Mouse (Mus musculus) neural tube, embryonic 12.5 days (tissue): ENCODE results near the gene Gm20695. TPM values are rescaled to one million over a fixed set of nuclear protein-coding genes. Genes with fewer than 3 reads are reported as not detected.
A peak's percentile ranks its signal among the peaks of the same experiment; 100 is the strongest.

Source experiments
- ATAC-seq: fragments of 200-750 bp; cut with Nextera tagmentation; 2 replicates; pipeline ENCODE4 v1.8.0; 2017; ENCODE audit warnings: low read depth, mild to moderate bottlenecking, moderate TSS enrichment, moderate library complexity; ENCODE audit not compliant: low FRiP score
- H3K27ac ChIP-seq: fragments of 300-500 bp; sonication (generic); 2 replicates; pipeline ENCODE4 v1.5.1; 2016
- H3K27me3 ChIP-seq: fragments of 300-500 bp; sonication (generic); replicated peaks from 2 replicates; pipeline ENCODE4 v1.6.1; 2016; ENCODE audit warnings: mild to moderate bottlenecking
- H3K36me3 ChIP-seq: fragments of 300-500 bp; sonication (generic); 2 replicates; pipeline ENCODE4 v1.6.1; 2016; ENCODE audit warnings: mild to moderate bottlenecking
- H3K4me1 ChIP-seq: fragments of 300-500 bp; sonication (generic); 2 replicates; pipeline ENCODE4 v1.6.1; 2016
- H3K4me2 ChIP-seq: fragments of 300-500 bp; sonication (generic); replicated peaks from 2 replicates; pipeline ENCODE4 v1.6.1; 2016; ENCODE audit warnings: mild to moderate bottlenecking
- H3K4me3 ChIP-seq: fragments of 300-500 bp; sonication (generic); 2 replicates; pipeline ENCODE4 v1.5.1; 2016
- H3K9ac ChIP-seq: fragments of 300-500 bp; sonication (generic); 2 replicates; pipeline ENCODE4 v1.6.1; 2016; ENCODE audit warnings: mild to moderate bottlenecking
- H3K9me3 ChIP-seq: fragments of 300-500 bp; sonication (generic); 2 replicates; pipeline ENCODE4 v1.6.1; 2016; ENCODE audit warnings: mild to moderate bottlenecking
- WGBS: fragments of 180-500 bp; shearing (Covaris S2); methylation state at CpG from one replicate; pipeline ENCODE4 v1.1.7; 2016; 5-methylcytosine and 5-hydroxymethylcytosine counted together
- polyA plus RNA-seq: library from polyadenylated mRNA; unstranded; fragments of >200 nt; fragmentation: Nextera tagmentation; extraction: Ambion mirVana; gene quantifications from 2 replicates; pipeline ENCODE4 v1.2.1, GENCODE M21; 2016

The Gm20695 gene
- polyA plus RNA-seq, 1 experiment from 2014 or later = 4.4 TPM

DNA sequence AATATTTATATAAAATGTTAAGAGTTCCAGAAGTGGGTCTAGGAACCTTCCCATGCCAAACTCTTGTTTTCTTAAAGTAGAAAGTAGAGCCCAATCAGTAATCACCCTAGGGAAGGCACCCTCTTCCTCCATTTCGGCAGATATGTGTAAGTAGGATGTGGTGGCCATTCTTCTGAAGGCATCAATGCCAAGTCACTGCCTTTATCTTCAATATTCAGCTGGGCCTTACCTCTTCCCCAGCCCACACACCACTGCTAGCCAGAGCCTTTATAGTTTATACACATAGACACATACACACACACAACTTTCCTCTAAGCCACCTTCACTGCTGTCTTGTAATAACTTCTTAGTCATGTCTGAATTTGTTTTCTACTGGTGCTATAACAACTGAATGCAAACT, 28.7 kb upstream of the Gm20695 start:
- H3K9ac ChIP-seq = no peak overlapping the region
- H3K9me3 ChIP-seq = no peaks in the 10 kb centered on the region
- no peak overlapping the region for H3K27ac ChIP-seq
- H3K27me3 ChIP-seq = no peaks in the 10 kb centered on the region
- H3K4me3 ChIP-seq = no peak overlapping the region
- 74% methylated on average over 1 of the region's 1 CpGs for WGBS
- peaks cover 2% of the 10 kb centered on the region for H3K36me3 ChIP-seq
- H3K4me2 ChIP-seq = no peak overlapping the region
- peaks cover 2% of the 10 kb centered on the region; the same call in 1 of the 2 replicates for H3K4me1 ChIP-seq
- no peak for ATAC-seq

DNA sequence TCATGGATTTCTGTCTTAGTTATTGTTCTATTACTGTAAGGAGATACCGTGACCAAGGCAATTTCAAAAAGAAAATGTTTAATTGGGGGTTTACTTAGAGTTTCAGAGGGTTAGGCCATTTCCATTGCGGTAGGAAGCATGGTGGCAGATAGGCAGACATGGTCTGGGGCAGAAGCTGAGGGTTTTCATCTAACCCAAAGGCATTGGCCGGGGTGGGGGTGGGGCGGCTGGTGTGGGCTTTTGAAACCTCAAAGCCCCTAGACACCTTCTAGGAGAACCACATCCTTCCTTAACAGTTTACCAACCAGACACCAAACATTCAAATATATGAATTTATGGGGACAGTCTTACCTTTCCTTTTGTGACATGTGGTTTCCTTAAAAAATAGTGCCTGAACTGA, 25.2 kb upstream of the Gm20695 start:
- 95% methylated on average over 4 of the region's 4 CpGs for WGBS
- Histone ChIP-seq H3K27ac (no peak overlapping the region), H3K4me1 (no peaks in the 10 kb centered on the region), H3K4me2 (no peak overlapping the region), H3K27me3 (no peaks in the 10 kb centered on the region), H3K4me3 (no peak overlapping the region), H3K36me3 (peaks cover 15% of the 10 kb centered on the region), H3K9me3 (no peaks in the 10 kb centered on the region), H3K9ac (no peak overlapping the region)
- ATAC-seq = no peak

DNA sequence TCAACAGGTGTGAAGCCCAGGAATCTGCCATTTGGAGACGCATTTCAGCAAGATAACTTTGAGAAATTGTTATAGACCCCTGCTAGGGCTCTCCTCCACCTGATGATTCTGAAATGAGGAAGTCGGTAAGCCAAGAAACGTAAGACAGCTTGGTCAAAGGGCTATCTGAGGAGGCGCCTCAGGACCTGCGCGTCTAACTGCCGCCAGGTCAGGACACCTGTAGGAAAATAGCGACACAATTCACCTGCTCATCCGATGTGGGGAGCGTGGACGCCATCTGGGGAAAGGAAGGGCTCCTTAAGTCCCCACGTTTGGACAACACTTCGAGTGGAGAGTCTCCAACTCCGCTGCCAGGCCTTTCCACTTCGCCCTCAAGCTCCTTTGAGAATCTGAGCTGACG, 12.6 kb upstream of the Gm20695 start:
- Histone ChIP-seq H3K27me3 (no peaks in the 10 kb centered on the region), H3K9me3 (no peaks in the 10 kb centered on the region), H3K4me2 (peak overlapping the region; percentile 71), H3K4me3 (peak overlapping the region; percentile 53), H3K9ac (peak overlapping the region; percentile 52), H3K27ac (no peak overlapping the region), H3K4me1 (peaks cover 9% of the 10 kb centered on the region), H3K36me3 (peaks cover 11% of the 10 kb centered on the region; the same call in 1 of the 2 replicates)
- WGBS = 1% methylated on average over 16 of the region's 16 CpGs
- peak; percentile 41 for ATAC-seq

DNA sequence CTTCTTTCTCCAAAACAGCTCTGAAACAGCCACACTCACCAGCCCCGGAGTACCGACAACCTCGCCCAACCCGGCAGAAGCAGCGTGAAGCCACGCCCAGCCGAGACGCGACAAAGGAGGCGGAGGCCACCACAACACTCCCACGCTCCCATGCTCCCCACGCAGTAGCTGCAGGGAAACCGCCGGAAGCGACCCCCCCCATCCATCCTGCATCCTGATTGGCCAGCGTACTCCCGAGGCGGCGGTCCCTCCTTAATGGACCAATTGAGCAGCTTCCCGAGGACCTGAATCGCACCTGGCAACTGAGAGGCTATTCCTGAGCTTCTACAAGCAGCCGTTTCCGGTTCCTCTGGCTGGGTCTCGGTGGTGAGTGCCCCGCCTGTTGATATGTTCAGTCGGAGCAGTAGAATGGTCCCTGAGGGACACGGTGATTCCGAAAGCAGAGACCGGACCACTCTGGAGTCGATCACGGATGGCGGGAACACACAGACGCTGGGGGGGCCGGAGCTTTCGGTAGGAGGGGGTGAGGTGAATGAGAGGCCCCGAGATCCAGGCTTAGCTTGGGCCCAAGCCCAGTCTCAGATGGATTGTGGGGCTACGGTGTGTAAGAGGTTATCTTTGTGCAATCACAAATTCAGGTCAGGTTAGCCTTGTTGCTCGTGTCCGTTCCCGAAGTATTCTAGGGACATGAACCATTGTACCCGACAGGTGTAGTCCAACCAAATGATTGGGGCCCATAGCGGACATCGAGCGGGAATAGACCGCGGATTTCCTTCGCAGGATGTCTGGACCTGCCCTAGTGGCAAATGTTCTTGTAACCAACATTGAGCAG, 12.0 kb upstream of the Gm20695 start, which contains the start of gene Naa60:
Naa60 (plus strand) TSS at position 160 of the 832 bp plus-strand sequence.
- peak within 1 kb of the TSS; percentile 52 for H3K9ac ChIP-seq
- no peaks in the 10 kb centered on the region for H3K9me3 ChIP-seq
- peaks cover 9% of the 10 kb centered on the region for H3K4me1 ChIP-seq
- H3K4me3 ChIP-seq = peak within 1 kb of the TSS; percentile 53
- H3K36me3 ChIP-seq = peaks cover 7% of the 10 kb centered on the region; the same call in 1 of the 2 replicates
- no peak within 1 kb of the TSS for H3K27ac ChIP-seq
- WGBS = 7% methylated on average over 47 of the region's 47 CpGs
- H3K4me2 ChIP-seq = peak within 1 kb of the TSS; percentile 71
- H3K27me3 ChIP-seq = no peaks in the 10 kb centered on the region
- ATAC-seq = peak; percentile 97

DNA sequence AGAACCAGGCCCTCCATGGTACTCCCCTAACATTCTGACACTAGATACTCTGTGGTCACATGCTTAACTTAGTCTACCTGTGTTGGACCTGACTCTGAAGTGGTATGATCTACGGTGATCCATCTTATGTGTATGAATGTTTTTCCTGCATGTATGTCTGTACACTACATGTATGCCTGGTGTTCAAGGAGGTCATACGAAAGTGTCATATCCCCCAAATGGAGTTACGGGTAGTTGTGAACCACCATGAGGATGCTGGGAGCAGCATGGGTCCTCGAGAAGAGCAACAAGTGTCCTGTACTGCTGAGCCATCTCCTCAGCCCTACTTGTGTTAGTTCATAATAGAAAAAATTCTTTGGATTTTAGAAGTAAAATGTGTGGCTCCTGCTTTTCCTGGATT, 8.1 kb upstream of the Gm20695 start:
- Histone ChIP-seq H3K27ac (no peak overlapping the region), H3K27me3 (no peaks in the 10 kb centered on the region), H3K36me3 (peaks cover 5% of the 10 kb centered on the region; the same call in 1 of the 2 replicates), H3K9ac (no peak overlapping the region), H3K4me3 (no peak overlapping the region), H3K9me3 (no peaks in the 10 kb centered on the region), H3K4me2 (no peak overlapping the region), H3K4me1 (peaks cover 6% of the 10 kb centered on the region)
- WGBS = 92% methylated on average over 4 of the region's 4 CpGs
- no peak for ATAC-seq

DNA sequence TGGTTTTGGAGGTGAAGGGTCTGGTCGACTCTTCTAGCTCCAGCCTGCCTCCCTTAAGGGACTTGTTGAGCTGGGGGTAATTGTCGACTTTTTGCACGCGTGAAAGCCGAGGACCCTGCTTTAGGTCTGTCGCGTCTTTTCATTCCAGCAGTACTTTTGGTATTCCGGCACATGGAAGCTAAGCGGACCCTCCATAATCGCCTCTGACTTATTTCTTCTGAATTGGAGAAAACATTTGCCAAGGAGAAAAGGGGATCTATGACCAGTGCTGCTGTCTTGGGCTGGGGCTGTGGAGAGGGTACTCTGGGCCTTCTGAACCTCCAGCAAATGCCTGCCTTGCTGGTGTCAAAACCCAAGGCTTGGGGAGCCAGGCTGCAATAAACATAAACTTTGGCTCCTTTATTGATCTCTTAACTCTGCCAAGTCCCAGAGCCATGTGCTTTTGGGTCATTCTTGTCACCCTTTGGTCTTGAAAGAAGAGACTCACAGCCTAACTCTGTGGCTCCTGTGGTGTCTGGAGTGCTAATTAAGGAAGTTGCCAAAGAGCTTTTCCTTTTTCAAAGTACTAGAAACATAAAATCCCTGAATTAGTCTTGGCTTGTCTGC, 720 bp downstream of the Gm20695 start:
- Histone ChIP-seq H3K27ac (peak overlapping the region; percentile 75; the same call in 1 of the 2 replicates), H3K36me3 (no peaks in the 10 kb centered on the region), H3K4me1 (peaks cover 8% of the 10 kb centered on the region), H3K27me3 (no peaks in the 10 kb centered on the region), H3K9ac (peak overlapping the region; percentile 87), H3K4me3 (peak overlapping the region; percentile 86), H3K9me3 (no peaks in the 10 kb centered on the region), H3K4me2 (peak overlapping the region; percentile 72)
- peak; percentile 34 for ATAC-seq
- 4% methylated on average over 10 of the region's 10 CpGs for WGBS

DNA sequence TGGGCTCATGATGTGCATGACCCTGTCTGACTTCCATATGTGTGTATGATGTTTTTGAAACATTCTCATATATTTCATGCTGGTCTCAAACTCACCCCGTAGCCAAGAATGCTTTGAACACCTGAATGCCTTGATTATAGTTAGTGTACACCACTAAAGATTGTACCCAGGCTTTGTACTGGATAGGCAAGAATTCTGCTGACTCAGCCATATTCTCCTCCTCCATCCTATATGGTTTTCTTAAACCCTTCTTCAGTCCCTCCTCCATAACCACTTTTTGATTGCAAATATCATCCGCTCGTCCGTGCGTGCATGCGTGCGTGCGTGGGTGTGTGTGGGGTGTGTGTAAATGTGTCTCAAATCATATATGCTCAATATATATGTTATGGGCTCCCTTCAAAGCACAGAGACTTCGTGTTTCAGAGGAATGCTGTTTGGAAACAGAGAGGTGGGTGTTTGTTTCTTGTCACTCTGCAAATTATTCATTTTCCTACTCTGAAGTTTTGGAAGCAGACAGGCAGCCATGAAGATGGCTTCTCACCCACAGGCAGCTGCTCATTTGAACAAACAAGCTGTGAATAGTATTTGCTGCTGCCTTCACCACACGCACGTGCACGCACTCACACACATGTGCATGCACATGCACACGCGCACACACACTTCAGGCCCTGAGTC, 7.3 kb downstream of the Gm20695 start:
- peaks cover 8% of the 10 kb centered on the region; the same call in 1 of the 2 replicates for H3K36me3 ChIP-seq
- no peaks in the 10 kb centered on the region for H3K4me1 ChIP-seq
- H3K27ac ChIP-seq = no peak overlapping the region
- H3K27me3 ChIP-seq = no peaks in the 10 kb centered on the region
- no peak for ATAC-seq
- H3K9ac ChIP-seq = no peak overlapping the region
- H3K4me2 ChIP-seq = no peak overlapping the region
- 96% methylated on average over 14 of the region's 14 CpGs for WGBS
- H3K9me3 ChIP-seq = no peaks in the 10 kb centered on the region
- no peak overlapping the region for H3K4me3 ChIP-seq

DNA sequence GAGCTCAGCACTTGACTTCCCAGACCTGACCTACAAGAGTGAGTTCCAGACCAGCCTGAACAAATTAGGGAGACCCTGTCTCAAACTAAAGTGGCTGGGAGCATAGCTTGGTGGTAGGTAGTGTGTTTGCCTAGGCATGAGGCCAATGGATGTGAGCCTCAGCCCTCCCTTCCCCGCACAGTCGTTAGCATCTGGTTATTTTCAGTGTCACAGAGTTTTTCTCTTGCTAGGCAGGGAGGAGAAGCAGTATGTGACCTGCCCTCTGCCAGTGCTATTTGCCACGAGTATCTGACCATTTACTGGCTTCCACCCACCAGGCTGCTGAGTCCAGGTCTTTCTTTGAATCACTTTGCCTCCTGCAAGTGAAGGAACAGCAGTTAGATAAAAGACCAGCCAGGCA, 9.3 kb downstream of the Gm20695 start:
- H3K4me3 ChIP-seq = no peak overlapping the region
- H3K27me3 ChIP-seq = no peaks in the 10 kb centered on the region
- H3K27ac ChIP-seq = no peak overlapping the region
- no peak for ATAC-seq
- no peak overlapping the region for H3K9ac ChIP-seq
- 83% methylated on average over 3 of the region's 3 CpGs for WGBS
- no peaks in the 10 kb centered on the region for H3K4me1 ChIP-seq
- H3K4me2 ChIP-seq = no peak overlapping the region
- peaks cover 25% of the 10 kb centered on the region for H3K36me3 ChIP-seq
- H3K9me3 ChIP-seq = no peaks in the 10 kb centered on the region

DNA sequence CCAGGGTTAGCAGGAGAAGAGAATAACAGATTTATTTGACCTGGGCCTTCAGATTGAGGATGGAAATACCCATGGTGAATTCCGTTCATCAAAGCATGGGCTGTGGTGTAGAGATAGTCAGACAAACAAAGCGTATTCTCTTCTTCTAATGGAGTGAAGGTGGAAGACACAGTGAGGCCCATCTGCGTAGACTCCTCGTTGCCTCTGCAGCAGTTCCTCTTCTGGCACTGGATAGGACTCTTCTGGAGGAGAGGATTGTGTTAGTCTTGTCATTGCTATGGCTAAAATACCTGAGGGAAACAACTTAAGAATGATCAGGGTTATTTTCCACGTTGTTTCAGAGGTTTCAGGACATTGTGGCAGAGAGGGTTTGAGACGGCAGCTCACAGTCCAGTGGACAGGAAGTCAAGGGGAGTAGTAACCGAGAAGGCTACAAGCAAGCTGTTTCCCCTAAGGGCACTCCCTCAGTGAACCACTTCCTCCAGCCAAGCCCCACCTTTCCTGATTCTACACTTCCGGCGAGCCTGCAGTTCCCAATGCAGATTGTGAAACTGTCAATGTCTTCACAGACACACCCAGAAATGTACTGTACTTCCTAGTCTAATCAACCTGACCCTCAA, 10.8 kb downstream of the Gm20695 start:
- no peak for ATAC-seq
- peaks cover 40% of the 10 kb centered on the region for H3K36me3 ChIP-seq
- H3K9ac ChIP-seq = no peak overlapping the region
- no peak overlapping the region for H3K4me3 ChIP-seq
- H3K9me3 ChIP-seq = no peaks in the 10 kb centered on the region
- H3K27ac ChIP-seq = no peak overlapping the region
- no peaks in the 10 kb centered on the region for H3K27me3 ChIP-seq
- 84% methylated on average over 9 of the region's 9 CpGs for WGBS
- no peaks in the 10 kb centered on the region for H3K4me1 ChIP-seq
- no peak overlapping the region for H3K4me2 ChIP-seq

DNA sequence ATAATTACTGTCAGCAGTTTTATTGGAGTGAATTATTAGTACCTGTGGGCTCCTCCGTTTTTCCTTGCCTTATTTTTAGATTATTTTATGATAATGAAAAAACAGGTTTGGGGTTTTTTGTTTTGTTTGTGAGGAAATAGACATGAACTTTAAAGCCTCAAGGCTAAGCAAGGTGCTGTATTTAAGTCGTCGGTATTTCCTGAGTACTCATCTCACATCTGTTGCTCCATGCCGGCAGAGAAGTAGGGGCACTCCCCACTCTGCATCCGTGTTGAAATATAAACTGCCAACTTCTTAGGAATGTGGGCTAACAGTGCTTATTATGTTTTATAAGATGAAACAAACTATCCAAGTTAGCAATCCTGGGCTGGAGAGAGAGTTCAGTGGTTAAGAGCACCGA, 11.6 kb downstream of the Gm20695 start:
- WGBS = 91% methylated on average over 6 of the region's 6 CpGs
- no peaks in the 10 kb centered on the region for H3K9me3 ChIP-seq

DNA sequence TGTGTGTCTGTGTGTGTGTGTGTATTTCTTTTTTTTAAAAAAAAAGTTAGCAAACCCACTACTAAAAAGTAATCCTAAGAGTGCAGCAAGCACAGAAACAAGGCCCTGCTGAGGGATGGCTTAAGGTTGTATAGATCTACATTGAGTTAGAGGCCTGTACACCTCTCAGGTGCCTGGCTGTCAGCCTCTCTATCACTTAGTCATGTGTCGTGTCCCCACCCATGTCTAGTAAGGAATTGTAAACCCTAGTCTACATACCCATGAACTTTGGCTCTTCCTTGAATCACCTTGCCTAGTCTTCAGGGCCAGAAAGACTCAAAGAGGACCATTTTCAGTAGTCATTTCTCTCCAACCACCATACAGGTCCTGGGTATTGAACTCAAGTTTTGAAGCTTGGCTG, 12.1 kb downstream of the Gm20695 start:
- H3K9ac ChIP-seq = no peak overlapping the region
- H3K4me3 ChIP-seq = no peak overlapping the region
- no peaks in the 10 kb centered on the region for H3K27me3 ChIP-seq
- H3K4me2 ChIP-seq = no peak overlapping the region
- 96% methylated on average over 1 of the region's 1 CpGs for WGBS
- H3K9me3 ChIP-seq = no peaks in the 10 kb centered on the region
- no peak overlapping the region for H3K27ac ChIP-seq
- no peaks in the 10 kb centered on the region for H3K4me1 ChIP-seq
- ATAC-seq = no peak
- H3K36me3 ChIP-seq = peaks cover 52% of the 10 kb centered on the region

More for the DNA sequence above, 11.6 kb downstream of the Gm20695 start:
- Histone ChIP-seq H3K4me2 (no peak overlapping the region), H3K9ac (no peak overlapping the region), H3K36me3 (peaks cover 47% of the 10 kb centered on the region), H3K27me3 (no peaks in the 10 kb centered on the region), H3K27ac (no peak overlapping the region), H3K4me3 (no peak overlapping the region), H3K4me1 (no peaks in the 10 kb centered on the region)
- ATAC-seq = no peak

DNA sequence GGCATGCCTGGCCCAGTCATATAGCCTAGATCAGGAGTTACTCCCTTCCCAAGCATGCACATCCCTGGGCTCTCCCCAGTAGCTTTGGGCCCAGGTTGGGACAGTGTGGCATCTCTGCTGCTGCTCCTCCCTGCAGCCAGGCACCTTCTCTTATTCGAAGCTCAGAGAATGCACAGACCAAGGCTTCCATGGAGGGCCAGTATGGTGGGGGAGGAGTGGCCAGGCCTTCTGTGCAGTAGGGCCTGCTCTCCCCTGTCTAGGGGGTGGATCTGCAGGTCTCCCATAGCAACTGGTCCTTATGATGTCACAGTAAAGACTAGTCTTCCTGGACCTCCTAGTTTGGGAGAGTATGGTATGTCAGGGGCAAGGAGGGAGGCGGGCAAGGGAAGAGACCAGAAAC, 23.0 kb downstream of the Gm20695 start:
- no peak overlapping the region for H3K4me3 ChIP-seq
- H3K9me3 ChIP-seq = no peaks in the 10 kb centered on the region
- WGBS = 68% methylated on average over 2 of the region's 2 CpGs
- H3K36me3 ChIP-seq = peaks cover 29% of the 10 kb centered on the region
- no peak for ATAC-seq
- no peaks in the 10 kb centered on the region for H3K27me3 ChIP-seq
- no peak overlapping the region for H3K27ac ChIP-seq
- H3K4me1 ChIP-seq = peaks cover 7% of the 10 kb centered on the region
- H3K9ac ChIP-seq = no peak overlapping the region
- no peak overlapping the region for H3K4me2 ChIP-seq
